Mouse (Mus musculus): ENCODE results near the gene Kpnb1.

The Kpnb1 gene

GRCm38 (mm10) chr11:97185704-97186614 lies 1.7 kb downstream of the Kpnb1 start:
- in situ Hi-C loops (cut with MboI) = no loop called here

GRCm38 (mm10) chr11:97184875-97185274 lies 2.8 kb downstream of the Kpnb1 start:
- in situ Hi-C loops (cut with MboI) = no loop called here

- in situ Hi-C loops (cut with MboI) = no loop called here
These were observed 5.2 kb downstream of the Kpnb1 start for GRCm38 (mm10) chr11:97182446-97182845.

- in situ Hi-C loops (cut with MboI) = no loop called here
These were observed 6.6 kb downstream of the Kpnb1 start for GRCm38 (mm10) chr11:97181061-97181460.

- in situ Hi-C loops (cut with MboI) = no loop called here
These were observed 9.5 kb downstream of the Kpnb1 start for GRCm38 (mm10) chr11:97178198-97178597.

GRCm38 (mm10) chr11:97176851-97177250 lies 10.8 kb downstream of the Kpnb1 start:
- in situ Hi-C loops (cut with MboI) = no loop called here

- in situ Hi-C loops (cut with MboI) = no loop called here
These were observed 12.2 kb downstream of the Kpnb1 start for GRCm38 (mm10) chr11:97175499-97175898.

GRCm38 (mm10) chr11:97160341-97160740 lies 27.3 kb downstream of the Kpnb1 start:
- in situ Hi-C loops (cut with MboI) = no loop called here

- in situ Hi-C loops (cut with MboI) = no loop called here
These were observed 30.7 kb downstream of the Kpnb1 start for GRCm38 (mm10) chr11:97156999-97157398.

GRCm38 (mm10) chr11:97152662-97153287 lies 34.9 kb downstream of the Kpnb1 start:
- in situ Hi-C loops (cut with MboI) = no loop called here

GRCm38 (mm10) chr11:97152023-97152426 lies 35.7 kb downstream of the Kpnb1 start:
- in situ Hi-C loops (cut with MboI) = no loop called here

GRCm38 (mm10) chr11:97151343-97151801 lies 36.3 kb downstream of the Kpnb1 start, which contains the start of gene Tbkbp1:
TSS of gene Tbkbp1 (minus strand) at chr11:97151495.
- in situ Hi-C loops (cut with MboI) = no loop called here

- in situ Hi-C loops (cut with MboI) = no loop called here
These were observed 37.0 kb downstream of the Kpnb1 start for GRCm38 (mm10) chr11:97150411-97151330.

GRCm38 (mm10) chr11:97149995-97150410 lies 37.7 kb downstream of the Kpnb1 start:
- in situ Hi-C loops (cut with MboI) = loop anchor here (5.0 kb wide), 1 partner anchor 38 kb away; no protein-coding TSS in a partner anchor

GRCm38 (mm10) chr11:97149026-97149425 lies 38.7 kb downstream of the Kpnb1 start:
- in situ Hi-C loops (cut with MboI) = loop anchor here (5.0 kb wide), 1 partner anchor 37 kb away; no protein-coding TSS in a partner anchor

GRCm38 (mm10) chr11:97148591-97148990 lies 39.1 kb downstream of the Kpnb1 start:
- in situ Hi-C loops (cut with MboI) = loop anchor here (5.0 kb wide), 1 partner anchor 36 kb away; no protein-coding TSS in a partner anchor

- in situ Hi-C loops (cut with MboI) = loop anchor here (5.0 kb wide), 1 partner anchor 35 kb away; no protein-coding TSS in a partner anchor
These were observed 40.3 kb downstream of the Kpnb1 start for GRCm38 (mm10) chr11:97147333-97147732.

- in situ Hi-C loops (cut with MboI) = loop anchor here (5.0 kb wide), 1 partner anchor 34 kb away; no protein-coding TSS in a partner anchor
These were observed 41.0 kb downstream of the Kpnb1 start for GRCm38 (mm10) chr11:97146724-97147123.

- in situ Hi-C loops (cut with MboI) = loop anchor here (5.0 kb wide), 1 partner anchor 34 kb away; no protein-coding TSS in a partner anchor
These were observed 41.7 kb downstream of the Kpnb1 start for GRCm38 (mm10) chr11:97145951-97146350.

- in situ Hi-C loops (cut with MboI) = loop anchor here (5.0 kb wide), 1 partner anchor 33 kb away; no protein-coding TSS in a partner anchor
These were observed 42.4 kb downstream of the Kpnb1 start for GRCm38 (mm10) chr11:97145320-97145719.
